In the genomic region with DNA sequence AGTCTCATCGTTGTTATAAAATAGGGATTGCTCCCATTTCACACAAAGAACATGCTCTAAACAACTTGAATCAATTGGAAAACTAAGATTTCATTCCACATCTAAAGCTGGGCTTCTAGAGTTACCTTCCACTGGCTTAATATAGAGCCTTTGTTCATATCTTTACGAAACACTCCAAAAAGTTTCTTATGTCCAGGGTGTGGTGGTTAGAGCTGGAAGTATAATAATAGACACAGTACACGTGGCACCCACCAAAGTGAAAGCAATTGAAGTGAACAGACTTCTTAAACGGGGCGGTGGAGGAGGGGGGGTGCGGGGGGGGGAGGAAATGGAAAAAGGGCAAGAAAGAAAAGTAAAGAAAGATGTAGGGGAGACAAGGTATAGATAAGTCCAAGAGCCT, we compare ENCODE assay signal across 27 mouse cellular contexts. TPM values are rescaled to one million over a fixed set of nuclear protein-coding genes. Genes with fewer than 3 reads are reported as not detected.
DNase-seq lines count a peak whose midpoint lies in the region; ATAC-seq and TF ChIP-seq lines count a peak whose summit lies in the region.
"Had no signal": no experiment of that assay in that cellular context is flagged by ENCODE, and none has a peak within 500 bp of the region (broad histone marks: within the 10 kb centered on the region; RNA-seq: fewer than 3 reads in every experiment).

No protein-coding gene starts in this region.

- 49% methylated on average over 6 of the region's 6 CpGs for WGBS in liver, embryonic 12.5 days (ENCODE audit: insufficient replicate concordance)
- 30% methylated on average over 6 of the region's 6 CpGs for WGBS in liver, postnatal 0 days (ENCODE audit: insufficient replicate concordance)

- peak overlapping the region; percentile 13; the same call in 1 of the 2 replicates for H3K9ac ChIP-seq in liver, embryonic 12.5 days
- H3K9ac ChIP-seq in liver, postnatal 0 days (replicated peaks) = no peak overlapping the region
- H3K9ac ChIP-seq: embryonic facial prominence, embryonic 12.5 days; heart, embryonic 15.5 days; limb, embryonic 13.5 days; neural tube, embryonic 12.5 days had no signal

- no peaks in the 10 kb centered on the region for H3K27me3 ChIP-seq in liver, embryonic 12.5 days (replicated peaks)
- H3K27me3 ChIP-seq in liver, postnatal 0 days (ENCODE audit: insufficient read depth, low read length) = no peaks in the 10 kb centered on the region
- H3K27me3 ChIP-seq: embryonic facial prominence, embryonic 12.5 days; heart, embryonic 15.5 days; kidney, embryonic 15.5 days; limb, embryonic 13.5 days; neural tube, embryonic 12.5 days; Patski had no signal

- no peak for TF ChIP-seq CTCF in liver, postnatal 0 days (IDR thresholded peaks at IDR 0.05; ENCODE audit: low read depth)

- no peak for TF ChIP-seq EP300 in liver, postnatal 0 days (IDR thresholded peaks at IDR 0.05; ENCODE audit: low read depth)

- no peak for ATAC-seq in liver, embryonic 12.5 days
- no peak for ATAC-seq in liver, postnatal 0 days
- peak; percentile 18 for ATAC-seq in CD4-positive, CD25-positive, alpha-beta regulatory T cell, adult 4 months
- ATAC-seq: Patski had no signal

- H3K9me3 ChIP-seq in liver, embryonic 12.5 days (replicated peaks) = no peaks in the 10 kb centered on the region
- no peaks in the 10 kb centered on the region for H3K9me3 ChIP-seq in liver, postnatal 0 days (ENCODE audit: low read length)
- H3K9me3 ChIP-seq: embryonic facial prominence, embryonic 12.5 days; heart, embryonic 15.5 days; kidney, embryonic 15.5 days; limb, embryonic 13.5 days; neural tube, embryonic 12.5 days had no signal

- peak overlapping the region; percentile 19 for H3K4me2 ChIP-seq in liver, embryonic 12.5 days
- no peak overlapping the region; the same call in 1 of the 2 replicates for H3K4me2 ChIP-seq in liver, postnatal 0 days (ENCODE audit: low read depth, low read length)
- H3K4me2 ChIP-seq: heart, embryonic 15.5 days had no signal

- H3K27ac ChIP-seq in liver, embryonic 12.5 days = peak overlapping the region; percentile 81; the same call in 1 of the 2 replicates
- no peak overlapping the region for H3K27ac ChIP-seq in liver, postnatal 0 days (ENCODE audit: low read depth)
- H3K27ac ChIP-seq: embryonic facial prominence, embryonic 12.5 days; heart, adult 2 months; heart, embryonic 15.5 days had no signal

- no peak for DNase-seq in liver, postnatal 0 days
- peak; percentile 86 for DNase-seq in 416B (ENCODE audit: low read depth)
- DNase-seq in induced T-regulatory cell, adult 2 months (ENCODE audit: low read depth) = peak; percentile 76
- no peak for DNase-seq in spleen, postnatal 14 days (ENCODE audit: low spot score in 2 of 2)
- no peak for DNase-seq in cerebellum, adult 11 months
- no peak for DNase-seq in ovary, postnatal 14 days (ENCODE audit: low spot score)
- DNase-seq: adrenal gland, postnatal 36 days; B cell, adult 2 months; cerebellum, adult 18-20 months; cerebellum, postnatal 14 days; gastrocnemius, postnatal 25 days; heart, adult 2 months; heart, postnatal 4 days; kidney, adult 11 months; kidney, postnatal 36 days; lung, adult 18-20 months; lung, postnatal 10 days; right cerebral cortex, postnatal 4 days; thymus, adult 2 months had no signal

- H3K36me3 ChIP-seq in liver, embryonic 12.5 days = peaks cover 5% of the 10 kb centered on the region
- H3K36me3 ChIP-seq in liver, postnatal 0 days (replicated peaks; ENCODE audit: insufficient read depth, low read length) = no peaks in the 10 kb centered on the region
- H3K36me3 ChIP-seq: embryonic facial prominence, embryonic 12.5 days; heart, embryonic 15.5 days; kidney, embryonic 15.5 days; limb, embryonic 13.5 days; neural tube, embryonic 12.5 days had no signal

- H3K4me3 ChIP-seq in liver, embryonic 12.5 days = no peak overlapping the region
- H3K4me3 ChIP-seq in liver, postnatal 0 days (ENCODE audit: low read depth, low read length) = no peak overlapping the region
- H3K4me3 ChIP-seq: embryonic facial prominence, embryonic 12.5 days; heart, adult 2 months; heart, embryonic 15.5 days; kidney, embryonic 15.5 days; neural tube, embryonic 12.5 days had no signal

- peaks cover 39% of the 10 kb centered on the region for H3K4me1 ChIP-seq in liver, embryonic 12.5 days
- H3K4me1 ChIP-seq in liver, postnatal 0 days (ENCODE audit: insufficient read depth) = peaks cover 24% of the 10 kb centered on the region

RNA-seq across cellular contexts. Expression of gene Hmgcr, which starts 1.5 kb away (rescaled TPM):
- polyA plus RNA-seq in liver, embryonic 12.5 days (2016; fragmentation: Nextera tagmentation; extraction: Ambion mirVana) = 79.3 and 87.9 TPM in 2 replicates
- 25.3 and 26.5 TPM in 2 replicates for polyA plus RNA-seq in liver, postnatal 0 days (2015; fragmentation: Nextera tagmentation; extraction: Ambion mirVana)
- polyA plus RNA-seq in CD4-positive, CD25-positive, alpha-beta regulatory T cell, adult 4 months (2017; shearing (Covaris generic)) = 10 to 100 TPM; 55.7 to 79.5 TPM

Comparison
In these comparisons a context has a peak if more than half of its experiments do, and no peak if none do; other contexts are left out.
1. DNase-seq: peak in 416B (single experiment) and induced T-regulatory cell, adult 2 months (single experiment); none in liver, postnatal 0 days (single experiment), spleen, postnatal 14 days (0 of 2), cerebellum, adult 11 months (single experiment) and ovary, postnatal 14 days (single experiment).